Comparison of ENCODE assay signal across 8 mouse cellular contexts in genomic region chr1:165840548-165841230, GRCm38 (mm10). TPM values are rescaled to one million over a fixed set of nuclear protein-coding genes. Genes with fewer than 3 reads are reported as not detected.
DNase-seq lines count a peak whose midpoint lies in the region; ATAC-seq and TF ChIP-seq lines count a peak whose summit lies in the region.

No protein-coding gene starts in this region.

- no peaks in the 10 kb centered on the region for H3K36me3 ChIP-seq in liver, embryonic 11.5 days (ENCODE audit: control insufficient read depth, insufficient read depth, low read length)
- no peaks in the 10 kb centered on the region for H3K36me3 ChIP-seq in liver, embryonic 16.5 days (ENCODE audit: control insufficient read depth, insufficient read depth)
- no peaks in the 10 kb centered on the region for H3K36me3 ChIP-seq in small intestine, adult 2 months (ENCODE audit: control insufficient read depth, insufficient read depth, low read length)

- TF ChIP-seq CTCF in small intestine, adult 2 months (IDR thresholded peaks at IDR 0.05; ENCODE audit: extremely low read depth, insufficient read length, insufficient replicate concordance, low read depth, low read length) = no peak
- TF ChIP-seq CTCF in cerebellum, adult 2 months (IDR thresholded peaks at IDR 0.05; ENCODE audit: borderline replicate concordance, insufficient read depth, low read depth, low read length) = no peak

- H3K27ac ChIP-seq in liver, embryonic 11.5 days (ENCODE audit: low read depth, low read length) = no peak overlapping the region
- H3K27ac ChIP-seq in liver, embryonic 16.5 days (ENCODE audit: low read length) = no peak overlapping the region
- H3K27ac ChIP-seq in small intestine, adult 2 months (ENCODE audit: insufficient read depth, low read depth, low read length) = no peak overlapping the region
- H3K27ac ChIP-seq in cerebellum, adult 2 months (ENCODE audit: insufficient read depth, low read length) = no peak overlapping the region

- peaks cover 32% of the 10 kb centered on the region for H3K27me3 ChIP-seq in liver, embryonic 11.5 days (replicated peaks; ENCODE audit: control insufficient read depth, insufficient read depth, low read length)
- H3K27me3 ChIP-seq in liver, embryonic 16.5 days (ENCODE audit: control insufficient read depth, insufficient read depth, low read depth, low read length) = peaks cover 41% of the 10 kb centered on the region
- no peaks in the 10 kb centered on the region for H3K27me3 ChIP-seq in small intestine, adult 2 months (ENCODE audit: control insufficient read depth, insufficient read depth, low read length)
- peaks cover 3% of the 10 kb centered on the region; the same call in 1 of the 2 replicates for H3K27me3 ChIP-seq in cerebellum, adult 2 months (ENCODE audit: control insufficient read depth, insufficient read depth, low read length)

- peak overlapping the region; percentile 67 for H3K4me2 ChIP-seq in liver, embryonic 11.5 days
- peak overlapping the region; percentile 56 for H3K4me2 ChIP-seq in liver, embryonic 16.5 days (ENCODE audit: low read depth, low read length)

- peak overlapping the region; percentile 31 for H3K4me3 ChIP-seq in liver, embryonic 11.5 days (ENCODE audit: low read depth, low read length)
- peak overlapping the region; percentile 35 for H3K4me3 ChIP-seq in liver, embryonic 16.5 days (ENCODE audit: low read depth, low read length)
- H3K4me3 ChIP-seq in small intestine, adult 2 months (ENCODE audit: low read depth, low read length) = peak overlapping the region; percentile 43
- H3K4me3 ChIP-seq in cerebellum, adult 2 months (replicated peaks; ENCODE audit: insufficient read depth, low read depth, low read length) = no peak overlapping the region

- ATAC-seq in liver, embryonic 11.5 days (replicated peaks; ENCODE audit: low FRiP score) = peak; percentile 18; the same call in 1 of the 2 replicates
- ATAC-seq in granulocyte monocyte progenitor cell, adult 5-6 weeks (replicated peaks; ENCODE audit: poor library complexity, severe bottlenecking) = peak; percentile 47
- ATAC-seq in liver, embryonic 16.5 days (ENCODE audit: low read depth) = no peak

- DNase-seq in liver, embryonic 11.5 days (ENCODE audit: low spot score) = no peak
- no peak for DNase-seq in liver
- DNase-seq in brain, adult 2 months (ENCODE audit: low read depth, low spot score) = peak; percentile 35
- DNase-seq in cerebellum, postnatal 14 days = no peak
- no peak for DNase-seq in cerebellum, adult 2 months

- H3K9me3 ChIP-seq in liver, embryonic 11.5 days (ENCODE audit: control insufficient read depth, low read length) = no peaks in the 10 kb centered on the region
- H3K9me3 ChIP-seq in liver, embryonic 16.5 days (replicated peaks; ENCODE audit: control insufficient read depth, low read length) = no peaks in the 10 kb centered on the region

- WGBS in liver, embryonic 11.5 days = 13% methylated on average over 31 of the region's 31 CpGs
- 11% methylated on average over 31 of the region's 31 CpGs for WGBS in liver, embryonic 16.5 days (ENCODE audit: insufficient replicate concordance)
- WGBS in small intestine, adult 2 months = 17% methylated on average over 31 of the region's 31 CpGs
- 23% methylated on average over 31 of the region's 31 CpGs for WGBS in cerebellum, adult 2 months

- TF ChIP-seq POLR2A in small intestine, adult 2 months (IDR thresholded peaks at IDR 0.05; ENCODE audit: low read depth, low read length) = no peak
- TF ChIP-seq POLR2A in cerebellum, adult 2 months (IDR thresholded peaks at IDR 0.05; ENCODE audit: borderline replicate concordance, insufficient read depth, low read length) = no peak

- H3K4me1 ChIP-seq in liver, embryonic 11.5 days (replicated peaks; ENCODE audit: control insufficient read depth, insufficient read depth, low read length) = peaks cover 12% of the 10 kb centered on the region
- peaks cover 13% of the 10 kb centered on the region for H3K4me1 ChIP-seq in liver, embryonic 16.5 days (ENCODE audit: control insufficient read depth, low read depth, low read length)
- H3K4me1 ChIP-seq in small intestine, adult 2 months (ENCODE audit: control insufficient read depth, insufficient read depth, insufficient read length, low read length) = peaks cover 11% of the 10 kb centered on the region
- H3K4me1 ChIP-seq in cerebellum, adult 2 months (ENCODE audit: control insufficient read depth, insufficient read depth, low read length) = peaks cover 4% of the 10 kb centered on the region; the same call in 1 of the 2 replicates

- peak overlapping the region; percentile 20; the same call in 1 of the 2 replicates for H3K9ac ChIP-seq in liver, embryonic 11.5 days (ENCODE audit: low read depth, low read length)
- H3K9ac ChIP-seq in liver, embryonic 16.5 days (ENCODE audit: low read depth, low read length) = no peak overlapping the region; the same call in 1 of the 2 replicates

RNA-seq across cellular contexts. Expression of gene Cd247, which starts 52.2 kb away (rescaled TPM):
- 0.77 TPM in 1 of 2 replicates, not detected in the other for polyA plus RNA-seq in liver, embryonic 11.5 days (2014; fragmentation: Nextera tagmentation; extraction: Ambion mirVana)
- not detected in 2 replicates for total RNA-seq in granulocyte monocyte progenitor cell, adult 5-6 weeks (2014; fragmentation: Nextera tagmentation)
- total RNA-seq in granulocyte monocyte progenitor cell, adult 5-6 weeks (2017) = 0.26 and 0.56 TPM in 2 replicates
- 0.09 and 0.17 TPM in 2 replicates for polyA plus RNA-seq in liver, embryonic 16.5 days (2015; fragmentation: Nextera tagmentation; extraction: Ambion mirVana)
- 2.2 and 4.8 TPM in 2 replicates for polyA plus RNA-seq in small intestine, adult 2 months (2012; rRNA removed)
- 0.24 and 0.29 TPM in 2 replicates for polyA plus RNA-seq in cerebellum, adult 2 months (2012; rRNA removed)
